Mouse (Mus musculus): ENCODE data around the gene Neb.

- no peak for TF ChIP-seq CTCF (IDR thresholded peaks at IDR 0.05; ENCODE audit: control insufficient read depth, insufficient read depth, insufficient read length)
- TF ChIP-seq MYOG (IDR thresholded peaks at IDR 0.05; ENCODE audit: control insufficient read depth, extremely low read depth, insufficient read length), result no peak
- no peak for TF ChIP-seq FOSL1 (IDR thresholded peaks at IDR 0.05; ENCODE audit: insufficient read depth, low read length, poor library complexity, severe bottlenecking)
- no peak for TF ChIP-seq MYOD1 (IDR thresholded peaks at IDR 0.05; ENCODE audit: control insufficient read depth, insufficient read length, low read depth)
- TF ChIP-seq MAX (IDR thresholded peaks at IDR 0.05), result no peak
- no peak for TF ChIP-seq USF1 (IDR thresholded peaks at IDR 0.05; ENCODE audit: low read depth)
Measured at GRCm38 (mm10) chr2:52306635-52307034, 71.6 kb downstream of the Neb start.
